ENCODE assay signal across 13 mouse cellular contexts in genomic region chr16:57434640-57435039, GRCm38 (mm10).
DNase-seq lines count a peak whose midpoint lies in the region; ATAC-seq lines count a peak whose summit lies in the region.
"Had no signal": no experiment of that assay in that cellular context is flagged by ENCODE, and none has a peak within 500 bp of the region (broad histone marks: within the 10 kb centered on the region; RNA-seq: fewer than 3 reads in every experiment).

No protein-coding gene starts in this region.

- H3K4me2 ChIP-seq in hindbrain, embryonic 13.5 days = no peak overlapping the region
- H3K4me2 ChIP-seq: limb, embryonic 13.5 days had no signal

- no peaks in the 10 kb centered on the region for H3K9me3 ChIP-seq in hindbrain, embryonic 13.5 days
- H3K9me3 ChIP-seq: limb, embryonic 13.5 days had no signal

- peak overlapping the region; percentile 16 for H3K27ac ChIP-seq in macrophage
- no peak overlapping the region for H3K27ac ChIP-seq in hindbrain, embryonic 13.5 days
- H3K27ac ChIP-seq: limb, embryonic 13.5 days had no signal

- H3K4me3 ChIP-seq in macrophage (ENCODE audit: inconsistent target) = no peak overlapping the region
- H3K4me3 ChIP-seq in hindbrain, embryonic 13.5 days = no peak overlapping the region
- H3K4me3 ChIP-seq: erythroblast, embryonic 14.5 days; limb, embryonic 13.5 days had no signal

- no peak overlapping the region for H3K9ac ChIP-seq in hindbrain, embryonic 13.5 days
- H3K9ac ChIP-seq: limb, embryonic 13.5 days had no signal

- no peak for ATAC-seq in hindbrain, embryonic 13.5 days (ENCODE audit: low FRiP score)
- ATAC-seq: hindbrain, embryonic 16.5 days had no signal

- DNase-seq in lung, postnatal 36 days = peak; percentile 31
- DNase-seq in lung, postnatal 14 days = no peak
- peak; percentile 61 for DNase-seq in T-cell, adult 2 months (ENCODE audit: low spot score)
- DNase-seq in thymus, postnatal 25 days = peak; percentile 27
- DNase-seq in right cerebral cortex, postnatal 14 days = no peak
- DNase-seq: adrenal gland, adult 2 months; kidney, postnatal 10 days; retina, postnatal 1 day had no signal

- peaks cover 14% of the 10 kb centered on the region for H3K4me1 ChIP-seq in hindbrain, embryonic 13.5 days (replicated peaks)

- H3K36me3 ChIP-seq in macrophage (ENCODE audit: inconsistent target) = no peaks in the 10 kb centered on the region
- no peaks in the 10 kb centered on the region for H3K36me3 ChIP-seq in hindbrain, embryonic 13.5 days
- H3K36me3 ChIP-seq: limb, embryonic 13.5 days had no signal

- no peaks in the 10 kb centered on the region for H3K79me2 ChIP-seq in macrophage (ENCODE audit: inconsistent target)

- no peaks in the 10 kb centered on the region for H3K27me3 ChIP-seq in hindbrain, embryonic 13.5 days
- H3K27me3 ChIP-seq: limb, embryonic 13.5 days had no signal

- whole genome bisulfite sequencing in macrophage (ENCODE audit: missing documents) = 14% methylated on average over 3 of the region's 3 CpGs
- 86% methylated on average over 3 of the region's 3 CpGs for WGBS in hindbrain, embryonic 13.5 days

Comparison
In these comparisons a context has a peak if more than half of its experiments do, and no peak if none do; other contexts are left out.
1. DNase-seq: peak in lung, postnatal 36 days (single experiment), T-cell, adult 2 months (single experiment) and thymus, postnatal 25 days (single experiment); none in lung, postnatal 14 days (single experiment) and right cerebral cortex, postnatal 14 days (single experiment).